Mouse (Mus musculus) heart, adult 10 weeks (tissue): ENCODE results near the gene Fbln7. TPM values are rescaled to one million over a fixed set of nuclear protein-coding genes. Genes with fewer than 3 reads are reported as not detected.

Source experiments
- polyA plus RNA-seq: library from polyadenylated mRNA; stranded (reverse); fragments of 350-450 nt; fragmentation: Illumina TruSeq; extraction: RNeasy Lipid Tissue Mini Kit (QIAGEN cat#74804); gene quantifications from one replicate; pipeline ENCODE4 v1.2.3, GENCODE M21; 2014; ENCODE audit warnings: low read depth, low replicate concordance

Fbln7 gene
- 0.39 TPM for polyA plus RNA-seq

DNA sequence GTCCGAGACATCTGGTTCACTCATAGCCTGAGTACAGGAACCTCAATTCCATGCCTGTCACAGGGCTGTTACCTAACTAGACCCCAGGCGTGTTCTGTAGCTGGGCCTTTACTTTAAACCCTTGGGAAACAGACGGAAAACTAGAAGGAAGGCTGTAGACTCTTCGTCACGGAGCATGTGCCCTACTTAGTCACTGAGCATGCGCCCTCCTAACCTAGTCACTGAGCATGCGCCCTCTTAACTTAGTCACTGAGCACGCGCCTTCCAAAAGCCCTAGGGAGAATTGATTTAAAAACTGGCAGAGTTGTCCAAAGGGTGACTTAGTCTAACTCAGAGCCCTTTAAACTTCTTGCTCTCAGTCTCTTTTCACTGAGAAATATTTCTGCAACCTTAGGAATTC, at the start of gene Fbln7:
Fbln7 (plus strand) TSS at position 346 of the 400 bp plus-strand sequence.

DNA sequence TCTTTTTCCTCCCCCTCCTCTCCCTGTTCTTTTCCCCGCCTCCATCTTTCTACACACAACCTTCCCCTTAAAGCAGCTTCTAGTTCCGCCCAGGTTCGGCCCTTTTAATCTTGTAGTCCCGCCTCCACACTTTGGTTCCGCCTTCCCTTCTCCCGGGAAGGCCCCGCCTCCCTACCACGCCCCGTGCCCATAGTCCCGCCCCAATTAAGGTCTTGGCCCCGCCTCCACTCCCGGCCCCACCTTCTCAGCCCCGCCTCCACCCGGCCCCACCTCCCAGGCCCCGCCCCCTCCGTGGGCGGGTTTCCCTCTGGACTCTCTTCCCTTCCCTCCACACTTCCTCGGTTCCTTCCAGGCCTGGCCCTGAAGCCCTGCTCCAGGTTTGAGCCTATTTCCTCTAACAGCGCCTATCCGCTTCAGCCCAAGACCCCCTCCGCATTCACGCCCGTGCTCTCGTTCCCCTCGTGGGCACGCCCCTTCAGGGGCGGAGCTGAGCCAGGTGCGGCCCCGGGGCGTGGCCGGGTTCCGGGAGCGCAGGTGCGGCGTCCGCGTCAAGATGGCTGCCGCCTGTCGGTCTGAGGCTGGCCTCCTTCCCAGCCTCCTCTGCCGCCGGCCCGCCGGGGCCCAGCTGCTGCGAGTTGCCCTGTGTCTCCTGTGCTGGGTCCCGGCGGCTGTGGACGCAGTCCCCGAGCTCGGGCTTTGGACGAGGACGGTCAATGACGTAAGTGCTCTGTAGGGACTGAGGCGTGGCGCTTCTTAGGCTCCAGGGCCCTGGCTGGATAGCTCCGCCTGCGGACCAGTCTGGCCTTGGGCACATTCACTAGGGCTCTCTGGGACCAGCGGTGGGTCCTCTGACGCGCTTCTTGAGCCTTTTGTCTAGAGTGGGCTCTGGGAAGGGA, 44.7 kb upstream of the Fbln7 start, which contains the start of gene Tmem87b:
Tmem87b (plus strand) TSS at position 333 of the 896 bp plus-strand sequence.

DNA sequence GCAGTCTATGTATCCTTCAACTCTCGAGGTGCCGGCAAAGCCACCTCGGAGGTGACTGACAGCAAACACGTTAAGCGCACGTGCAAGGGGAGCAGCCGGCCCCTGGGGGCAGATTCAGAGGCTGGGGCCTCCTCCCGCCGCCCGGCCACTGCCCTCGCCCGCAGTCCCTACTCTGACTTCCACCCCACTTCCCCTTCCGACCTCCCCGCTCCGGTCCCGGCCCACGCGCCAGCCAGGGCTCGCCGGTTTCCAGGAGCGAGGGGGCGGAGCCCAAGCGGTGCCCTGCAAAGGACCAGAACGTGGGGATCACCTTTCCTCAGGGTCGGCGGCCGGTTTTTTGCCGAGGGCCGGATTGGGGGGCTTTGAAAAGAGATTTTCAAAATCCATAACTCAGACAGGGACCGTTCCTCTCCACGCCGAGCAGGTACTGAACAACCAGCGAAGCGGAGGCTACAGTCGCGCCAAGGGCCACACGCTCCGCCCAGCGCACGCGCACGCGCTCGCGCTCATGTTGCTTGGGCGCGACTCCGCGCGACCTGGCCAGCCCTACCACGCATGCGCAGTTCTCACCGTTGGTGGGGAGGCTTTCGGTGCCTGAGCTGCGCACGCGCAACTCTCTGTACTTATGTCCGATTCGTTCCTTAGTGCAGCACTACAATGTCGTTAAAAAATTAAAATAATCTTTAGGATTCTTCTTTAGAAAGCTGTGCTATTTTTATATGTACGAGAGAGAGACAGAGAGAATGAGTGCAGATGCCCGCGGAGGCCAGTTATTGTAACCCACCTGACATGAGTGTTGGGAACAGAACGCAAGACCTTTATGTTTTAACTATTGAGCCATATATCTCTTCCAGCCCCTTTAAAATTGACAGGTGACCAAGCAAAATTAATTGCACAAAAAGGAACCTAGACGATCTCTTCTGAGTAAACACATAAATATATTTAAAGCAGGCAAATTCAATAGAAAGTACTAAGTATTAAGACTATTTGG, 81.1 kb downstream of the Fbln7 start, which contains the start of gene Zc3h8:
Zc3h8 (minus strand) TSS at position 540 of the 991 bp plus-strand sequence.

Other genes with a start within 250 kb of the Fbln7 start
- gene Anapc1, start 175.6 kb upstream of the Fbln7 start, polyA plus RNA-seq: 33.0 TPM
- gene Mertk, start 164.0 kb upstream of the Fbln7 start, polyA plus RNA-seq: 6.4 TPM
- 20.2 TPM for gene Tmem87b, start 44.9 kb upstream of the Fbln7 start, polyA plus RNA-seq
- 11.3 TPM for gene Zc3h8, start 81.1 kb downstream of the Fbln7 start, polyA plus RNA-seq
- gene Zc3h6, start 104.4 kb downstream of the Fbln7 start, polyA plus RNA-seq: 2.3 TPM
- 10.3 TPM for gene Gm10762, start 104.7 kb downstream of the Fbln7 start, polyA plus RNA-seq
- not detected for gene Vinac1, start 185.2 kb downstream of the Fbln7 start, polyA plus RNA-seq
- gene Ttl, start 203.0 kb downstream of the Fbln7 start, polyA plus RNA-seq: 16.7 TPM
- 13.0 TPM for gene Polr1b, start 238.0 kb downstream of the Fbln7 start, polyA plus RNA-seq